Mouse (Mus musculus) bone marrow macrophage, adult 2 months (primary cell): ENCODE measurements around the gene Jph3. TPM values are rescaled to one million over a fixed set of nuclear protein-coding genes. Genes with fewer than 3 reads are reported as not detected.

Experiments used
- H3K27ac ChIP-seq: 2 replicates; pipeline ENCODE4 v1.5.1; 2012; ENCODE audit warnings: low read depth, low read length; ENCODE audit not compliant: insufficient read depth
- H3K4me1 ChIP-seq: 2 replicates; pipeline ENCODE4 v1.6.1; 2012; ENCODE audit warnings: low read length; ENCODE audit not compliant: control insufficient read depth, insufficient read depth
- H3K4me3 ChIP-seq: 2 replicates; pipeline ENCODE4 v1.5.1; 2012; ENCODE audit warnings: mild to moderate bottlenecking, low read length, moderate library complexity; ENCODE audit not compliant: insufficient read depth
- CTCF ChIP-seq: IDR thresholded peaks from 2 replicates; pipeline ENCODE4 v1.5.1; 2012; ENCODE audit warnings: low read depth, mild to moderate bottlenecking, low read length, moderate library complexity
- POLR2A ChIP-seq: IDR thresholded peaks from 2 replicates; pipeline ENCODE4 v1.6.1; 2012; ENCODE audit warnings: mild to moderate bottlenecking, low read depth, low read length, borderline replicate concordance
- polyA plus RNA-seq: library from polyadenylated mRNA; stranded (reverse); fragments of >200 nt; gene quantifications from 2 replicates; pipeline ENCODE4 v1.2.4, GENCODE M21; 2012; ENCODE audit not compliant: missing spikeins, insufficient read depth, insufficient read length

Gene Jph3
- polyA plus RNA-seq, 1 experiment, result not detected

DNA sequence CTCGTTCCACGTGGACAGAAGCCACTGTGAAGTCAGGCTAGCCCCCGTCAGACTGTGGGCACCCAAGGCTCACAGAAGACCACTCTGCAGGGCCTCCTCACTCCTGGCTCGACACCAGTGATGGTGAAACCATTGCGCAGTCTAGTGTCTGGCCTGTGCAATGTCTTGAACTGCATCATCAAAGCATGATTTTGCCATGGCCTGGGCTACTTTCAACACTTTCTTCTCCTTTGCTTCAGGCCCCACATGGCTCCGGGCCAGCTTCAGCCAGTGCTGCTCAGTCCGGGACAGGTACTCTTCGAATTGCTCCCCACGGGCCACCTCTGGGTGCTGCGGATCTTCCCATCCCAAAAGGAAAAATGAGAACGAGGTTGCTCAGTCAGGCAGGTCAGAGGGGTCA is 67.0 kb downstream of the Jph3 start:
- no peak overlapping the region for H3K4me3 ChIP-seq
- peaks cover 32% of the 10 kb centered on the region for H3K4me1 ChIP-seq
- H3K27ac ChIP-seq, result no peak overlapping the region
- TF ChIP-seq CTCF, result no peak
- TF ChIP-seq POLR2A, result no peak

DNA sequence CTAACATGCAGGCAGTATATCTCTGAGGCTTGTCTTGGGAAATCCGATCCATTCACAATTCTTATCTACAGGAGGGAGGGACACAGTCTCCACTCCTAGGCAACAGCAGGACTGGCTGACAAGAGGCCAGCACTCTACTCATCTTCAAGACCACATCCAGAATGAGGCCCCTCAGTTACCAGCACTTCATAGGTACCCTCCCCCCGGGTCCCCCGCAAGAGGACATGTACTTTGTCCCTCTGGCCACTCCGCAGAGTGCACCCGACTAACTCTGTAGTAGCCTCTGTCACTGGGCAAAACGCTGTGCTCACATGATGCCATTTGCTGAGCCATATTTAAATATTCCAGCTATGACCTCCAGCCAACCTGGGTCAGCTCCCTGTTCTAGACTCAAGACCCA is 69.0 kb downstream of the Jph3 start:
- no peak overlapping the region for H3K27ac ChIP-seq
- no peak overlapping the region for H3K4me3 ChIP-seq
- TF ChIP-seq CTCF, result no peak
- no peak for TF ChIP-seq POLR2A
- peaks cover 15% of the 10 kb centered on the region for H3K4me1 ChIP-seq

DNA sequence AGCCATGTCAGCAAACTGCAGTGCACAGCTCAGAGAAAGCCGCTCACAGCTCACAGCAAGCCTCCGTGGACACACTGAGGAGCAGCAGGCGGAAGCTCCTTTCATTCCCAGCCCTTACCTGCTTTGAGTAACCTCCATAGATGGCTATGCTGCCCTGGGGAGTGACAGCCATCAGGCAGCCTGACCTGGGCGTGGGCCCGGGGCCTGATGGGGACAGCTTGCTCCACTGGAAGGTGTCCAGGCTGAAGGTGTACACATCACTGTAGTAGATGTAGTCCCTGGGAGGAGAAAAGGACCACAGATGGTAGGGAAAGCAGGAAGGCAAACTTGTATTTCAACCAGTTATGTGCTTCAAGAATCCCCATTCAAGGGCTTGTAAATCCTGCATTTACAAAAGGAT is 75.4 kb downstream of the Jph3 start:
- TF ChIP-seq CTCF (no peak), POLR2A (no peak)
- Histone ChIP-seq H3K4me1 (peaks cover 3% of the 10 kb centered on the region), H3K27ac (no peak overlapping the region)

DNA sequence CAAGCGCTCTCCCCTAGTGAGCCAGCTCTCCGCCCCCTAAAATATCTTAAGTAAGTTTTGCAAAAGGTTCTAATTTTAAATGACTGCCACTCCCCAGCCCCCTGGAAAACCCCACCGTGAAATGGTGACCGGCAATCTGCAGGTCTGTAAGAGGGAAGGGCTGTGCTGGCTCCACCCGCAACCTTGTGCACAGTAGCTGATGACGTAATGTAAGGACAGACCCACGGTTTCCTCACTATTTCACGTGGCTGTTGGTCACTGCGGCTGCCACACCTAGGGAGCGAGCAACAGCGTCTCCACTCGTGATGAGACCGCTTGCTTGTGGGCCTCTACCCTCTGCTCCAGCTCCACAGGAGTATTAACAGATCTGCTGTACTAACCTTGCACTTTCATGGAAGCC is 76.7 kb downstream of the Jph3 start:
- no peak for TF ChIP-seq POLR2A
- TF ChIP-seq CTCF, result no peak
- no peak overlapping the region for H3K4me3 ChIP-seq
- H3K27ac ChIP-seq, result no peak overlapping the region
- H3K4me1 ChIP-seq, result peaks cover 3% of the 10 kb centered on the region

More for the DNA sequence above, 75.4 kb downstream of the Jph3 start:
- no peak overlapping the region for H3K4me3 ChIP-seq

- Histone ChIP-seq H3K4me1 (peaks cover 8% of the 10 kb centered on the region), H3K4me3 (no peak overlapping the region), H3K27ac (no peak overlapping the region)
- TF ChIP-seq CTCF, result no peak
- no peak for TF ChIP-seq POLR2A
Observed at GRCm38 (mm10) chr8:121808032-121808431, 78.6 kb downstream of the Jph3 start.

DNA sequence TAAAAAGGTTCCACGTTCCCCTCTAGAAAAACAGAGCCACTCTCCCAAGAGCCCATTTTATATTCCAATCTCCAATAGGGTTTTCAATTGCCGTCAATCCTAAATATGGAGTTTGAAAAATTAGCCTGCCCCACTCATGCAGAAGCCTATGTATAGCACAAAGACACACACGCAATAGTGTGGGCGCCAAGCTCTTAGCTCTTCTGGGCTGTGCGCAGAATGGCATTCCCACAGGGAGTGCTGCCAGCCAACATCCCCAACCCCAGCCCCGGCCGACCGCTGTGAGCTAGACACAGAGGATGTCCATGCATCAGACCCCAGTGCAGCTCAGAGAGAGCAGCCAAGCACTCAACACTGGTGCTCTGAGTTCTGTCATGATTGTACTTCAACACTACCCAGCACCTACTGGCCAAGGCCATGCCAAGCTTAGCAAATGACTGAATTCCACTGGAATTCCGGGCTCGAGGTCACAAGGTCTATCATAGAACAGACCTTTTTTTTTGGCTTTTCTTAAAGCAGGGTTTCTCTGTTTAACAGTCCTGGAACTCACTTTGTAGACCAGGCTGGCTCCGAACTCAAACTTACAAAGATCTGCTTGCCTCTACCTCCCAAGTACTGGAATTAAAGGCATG is 80.2 kb downstream of the Jph3 start:
- no peak overlapping the region for H3K4me3 ChIP-seq
- peaks cover 8% of the 10 kb centered on the region for H3K4me1 ChIP-seq
- TF ChIP-seq POLR2A (no peak), CTCF (no peak)
- no peak overlapping the region for H3K27ac ChIP-seq

DNA sequence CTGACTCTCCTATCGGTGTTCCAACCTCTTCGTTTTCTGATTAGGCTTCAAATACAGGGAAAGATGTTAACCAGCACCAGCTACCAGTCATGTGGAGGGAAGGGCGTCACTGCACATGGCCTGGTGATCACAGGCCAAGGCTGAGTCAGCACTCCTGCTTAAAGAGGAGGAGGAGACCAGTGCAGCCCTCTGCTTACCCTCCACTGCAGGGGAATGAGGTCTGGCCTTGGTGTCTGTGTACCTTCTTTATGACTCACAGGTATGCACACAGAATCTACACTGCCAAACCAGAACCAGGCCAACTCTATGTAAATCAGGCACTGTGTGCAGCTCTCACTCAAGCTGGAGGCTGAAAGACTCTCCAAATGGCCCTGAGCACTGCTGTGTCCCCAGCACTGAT is 82.1 kb downstream of the Jph3 start:
- no peak for TF ChIP-seq POLR2A
- Histone ChIP-seq H3K4me3 (no peak overlapping the region), H3K4me1 (peaks cover 5% of the 10 kb centered on the region; the same call in 1 of the 2 replicates), H3K27ac (no peak overlapping the region)

DNA sequence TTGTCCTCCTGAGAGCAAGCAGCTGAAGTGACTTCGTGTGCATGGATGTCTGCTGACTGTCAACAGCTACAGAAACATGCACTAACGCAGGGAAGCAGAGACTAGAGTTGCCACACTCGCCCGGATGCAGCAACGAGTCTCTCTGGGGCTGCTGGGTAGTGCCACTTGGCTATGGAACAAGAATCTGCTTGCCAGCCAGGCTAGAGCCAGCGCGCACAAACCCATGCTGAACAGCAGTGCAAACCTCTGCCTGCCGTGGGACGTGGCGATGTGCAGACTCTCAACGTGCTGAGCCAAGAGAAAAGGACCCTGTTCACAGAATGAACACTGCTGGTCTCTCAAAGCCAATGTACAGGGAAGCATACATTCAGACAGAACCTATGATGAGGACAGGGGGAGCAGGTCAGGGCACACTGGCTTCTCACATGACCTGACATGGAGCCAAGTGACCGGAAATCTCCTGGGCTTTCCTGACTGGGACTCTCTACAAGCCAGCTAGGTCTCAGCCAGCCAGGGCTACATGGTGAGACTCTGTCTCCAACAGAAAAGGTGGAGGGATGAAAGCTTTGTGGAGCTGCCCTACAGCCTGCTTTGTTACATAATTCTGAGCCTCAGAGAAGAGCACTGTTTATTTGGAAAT is 82.6 kb downstream of the Jph3 start:
- H3K27ac ChIP-seq, result no peak overlapping the region
- H3K4me3 ChIP-seq, result no peak overlapping the region
- peaks cover 5% of the 10 kb centered on the region; the same call in 1 of the 2 replicates for H3K4me1 ChIP-seq
- TF ChIP-seq POLR2A (no peak), CTCF (no peak)

DNA sequence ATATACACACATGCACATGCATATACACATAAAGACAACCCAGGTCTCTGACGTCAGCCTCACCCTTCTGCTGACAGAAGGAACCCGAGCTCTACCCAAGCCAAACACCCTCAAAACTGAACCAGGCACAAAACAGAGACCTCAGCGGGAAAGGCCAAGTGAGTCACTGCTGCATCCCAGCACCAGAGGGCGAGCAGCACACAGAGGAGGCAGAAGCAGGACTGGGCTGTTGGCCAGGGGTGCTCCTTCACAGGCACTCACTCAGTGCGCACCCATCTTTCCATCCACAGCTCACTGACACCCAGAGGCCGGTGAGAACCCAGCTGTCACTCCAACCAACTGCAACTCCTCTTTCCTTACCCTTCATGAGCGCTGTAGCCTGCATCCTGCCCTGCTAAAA is 88.8 kb downstream of the Jph3 start:
- H3K4me3 ChIP-seq, result no peak overlapping the region
- no peak overlapping the region for H3K27ac ChIP-seq
- no peaks in the 10 kb centered on the region for H3K4me1 ChIP-seq
- TF ChIP-seq CTCF (no peak), POLR2A (no peak)

DNA sequence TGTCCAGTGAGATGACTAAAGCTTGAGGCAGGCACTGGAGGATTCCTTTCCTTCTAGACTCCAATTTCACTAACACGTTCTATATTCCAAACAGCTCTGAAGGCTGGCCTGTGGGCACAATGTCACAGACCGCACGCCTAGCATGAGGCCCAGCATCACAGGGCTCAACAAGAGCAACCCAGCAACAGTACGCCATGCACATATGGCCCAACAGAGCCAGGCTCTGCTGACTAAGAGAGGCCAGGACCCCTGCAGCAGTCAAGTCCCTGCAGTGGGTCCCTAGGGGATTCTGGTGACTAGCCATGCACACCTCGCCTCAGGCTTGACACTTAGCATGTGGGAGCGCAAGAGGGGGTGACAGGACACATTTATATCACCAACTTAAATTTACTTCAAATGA is 91.4 kb downstream of the Jph3 start:
- Histone ChIP-seq H3K4me1 (no peaks in the 10 kb centered on the region), H3K27ac (no peak overlapping the region), H3K4me3 (no peak overlapping the region)
- TF ChIP-seq POLR2A, result no peak
- no peak for TF ChIP-seq CTCF

GRCm38 (mm10) chr8:121821320-121821719 is 91.9 kb downstream of the Jph3 start:
- H3K4me1 ChIP-seq, result no peaks in the 10 kb centered on the region
- no peak overlapping the region for H3K27ac ChIP-seq
- no peak overlapping the region for H3K4me3 ChIP-seq
- TF ChIP-seq CTCF (no peak), POLR2A (no peak)
